Mouse (Mus musculus) cortical plate, adult 2 months (tissue): ENCODE results near the gene Ehd4.

Experiments
- CTCF ChIP-seq: fragments of 200-500 bp; IDR thresholded peaks from 2 replicates; pipeline ENCODE4 v1.5.1; 2011; ENCODE audit warnings: mild to moderate bottlenecking, control low read depth, low read length; ENCODE audit not compliant: insufficient read depth; ENCODE audit errors: extremely low read depth
- POLR2A ChIP-seq: fragments of 200-500 bp; IDR thresholded peaks from 2 replicates; pipeline ENCODE4 v1.6.1; 2011; ENCODE audit warnings: mild to moderate bottlenecking, low read length, control low read depth; ENCODE audit not compliant: insufficient read depth; ENCODE audit errors: extremely low read depth

GRCm38 (mm10) chr2:120158846-120159245 lies 4.4 kb upstream of the Ehd4 start:
- TF ChIP-seq CTCF (no peak), POLR2A (no peak)
